Mouse (Mus musculus): ENCODE data around the gene Klhl22.

- TF ChIP-seq CTCF (IDR thresholded peaks at IDR 0.05; ENCODE audit: extremely low read depth, insufficient read depth, insufficient read length, insufficient replicate concordance) (no peak), POLR2A (IDR thresholded peaks at IDR 0.05; ENCODE audit: low read depth, low read length) (no peak)
These were observed 38.4 kb downstream of the Klhl22 start for GRCm38 (mm10) chr16:17797812-17798311.

All from spleen, adult 2 months (tissue).